Mouse (Mus musculus) erythroblast, embryonic 14.5 days (primary cell): ENCODE measurements around the gene Dcaf17.

Experiments
- GATA1 ChIP-seq: IDR thresholded peaks from 2 replicates; pipeline ENCODE4 v1.6.1; 2012; ENCODE audit warnings: low read length, inconsistent platforms, mixed read lengths
- TAL1 ChIP-seq: IDR thresholded peaks from 3 replicates; pipeline ENCODE4 v1.6.1; 2012; ENCODE audit warnings: low read length, inconsistent platforms, mixed read lengths

GRCm38 (mm10) chr2:71026787-71027186, 28.3 kb upstream of the Dcaf17 start:
- no peak for TF ChIP-seq GATA1
- TF ChIP-seq TAL1, result no peak
